Mouse (Mus musculus) heart, adult 8-10 months (tissue): ENCODE data around the gene Elof1. TPM values are rescaled to one million over a fixed set of nuclear protein-coding genes. Genes with fewer than 3 reads are reported as not detected.
"Not testable (repeated sequence)": the region's sequence is repeated elsewhere in the genome, so short reads cannot be mapped to it uniquely, and the experiment has no call there.

ENCODE experiments used
- DNase-seq: peaks from one replicate; pipeline ENCODE4 v3.0.0; 2022; ENCODE audit warnings: low spot score
- microRNA-seq: library from miRNA; unstranded; fragments of <30 nt; microRNA quantifications from one replicate; pipeline ENCODE4 v1.2.0, GENCODE M21; 2022
- total RNA-seq, 4 experiments: library from RNA; stranded (reverse); gene quantifications; 2 replicates each; pipeline ENCODE4 v1.2.4; 2022

Gene Elof1
- total RNA-seq, 4 experiments from 2014 or later, result 34.9 to 42.6 (median 39.3) TPM

DNA sequence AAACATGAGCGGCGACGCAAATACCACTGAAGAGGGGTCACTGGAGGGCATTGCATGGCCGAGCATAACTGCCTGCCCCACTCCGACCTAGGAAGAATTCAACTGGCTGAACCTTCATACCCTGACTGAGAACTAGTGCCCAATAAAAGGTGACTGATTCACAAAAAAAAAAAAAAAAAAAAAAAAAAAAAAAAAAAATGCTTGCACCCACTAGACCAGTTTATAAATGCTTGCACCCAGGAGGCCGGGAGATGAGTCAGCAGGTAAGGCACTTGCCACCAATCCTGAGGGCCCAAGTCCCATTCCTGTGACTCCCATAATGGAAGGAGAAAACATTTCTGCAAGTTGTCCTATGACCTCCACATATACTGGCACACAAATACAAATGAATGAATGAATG is 24.2 kb downstream of the Elof1 start:
- DNase-seq, result no peak

GRCm38 (mm10) chr9:22089986-22090385 is 27.0 kb downstream of the Elof1 start:
- DNase-seq, result no peak

GRCm38 (mm10) chr9:22089281-22089680 is 27.7 kb downstream of the Elof1 start:
- DNase-seq, result no peak

GRCm38 (mm10) chr9:22087034-22087618 is 29.8 kb downstream of the Elof1 start:
- no peak for DNase-seq

DNA sequence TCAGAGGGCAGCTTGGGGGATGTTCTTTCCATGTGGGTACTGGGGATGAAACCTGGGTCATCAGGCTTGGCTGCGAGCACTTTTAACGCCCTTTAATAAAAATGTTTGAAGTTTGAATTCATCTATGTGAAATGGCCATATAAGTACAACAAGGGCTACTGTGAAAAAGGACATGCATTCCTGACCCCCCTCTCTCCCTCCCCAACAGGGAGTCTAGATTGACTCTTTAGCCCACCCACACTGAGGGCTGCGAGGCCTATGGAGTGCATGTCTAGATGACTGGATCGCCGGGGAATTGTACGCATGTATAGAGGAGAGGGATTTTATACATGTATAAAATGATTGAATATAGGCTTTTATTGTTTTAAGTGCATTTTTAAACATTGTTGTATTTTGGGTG is 31.0 kb downstream of the Elof1 start:
- no peak for DNase-seq

DNA sequence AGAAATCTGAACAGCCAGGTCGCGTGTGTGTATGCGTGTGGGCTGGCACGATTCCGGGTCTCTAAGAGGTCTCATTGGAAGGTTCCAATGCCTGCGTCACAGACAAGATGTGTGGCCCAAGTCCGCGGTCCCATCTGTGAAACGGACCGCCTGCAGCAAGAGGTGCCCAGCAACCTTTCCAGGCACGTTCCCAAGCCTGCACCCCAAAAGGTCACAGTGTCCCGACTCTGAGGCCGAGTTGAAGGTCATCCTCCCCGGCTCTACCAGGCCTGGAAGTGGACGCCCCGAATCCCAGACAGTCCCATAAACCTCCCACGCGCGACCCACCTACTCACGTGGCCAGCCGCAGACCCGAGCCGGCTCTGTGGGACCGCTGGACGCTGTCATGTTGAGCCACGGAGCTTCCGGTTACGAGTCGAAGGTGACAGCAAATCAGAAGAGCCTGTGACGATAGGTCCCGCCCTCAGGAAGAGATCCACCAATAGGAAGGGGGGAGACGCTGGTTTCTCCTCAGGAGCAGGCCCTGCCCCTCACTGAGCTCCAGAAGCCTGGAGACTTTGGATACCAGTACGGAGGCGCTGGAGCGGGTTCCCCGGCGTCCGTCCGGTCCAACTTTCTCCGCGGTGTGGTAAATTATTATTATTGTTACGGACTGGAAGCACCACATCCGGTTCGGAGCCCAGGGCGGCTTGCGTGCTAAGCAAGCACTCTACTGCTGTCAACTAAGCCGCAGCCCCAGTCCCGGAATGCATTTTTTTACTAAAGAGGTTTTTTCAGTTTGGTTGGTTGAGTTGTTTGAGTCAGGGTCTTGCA is 31.7 kb downstream of the Elof1 start, which contains the start of gene Ecsit:
Ecsit (minus strand) TSS at position 417 of the 813 bp plus-strand sequence.
- DNase-seq, result peak; percentile 96

DNA sequence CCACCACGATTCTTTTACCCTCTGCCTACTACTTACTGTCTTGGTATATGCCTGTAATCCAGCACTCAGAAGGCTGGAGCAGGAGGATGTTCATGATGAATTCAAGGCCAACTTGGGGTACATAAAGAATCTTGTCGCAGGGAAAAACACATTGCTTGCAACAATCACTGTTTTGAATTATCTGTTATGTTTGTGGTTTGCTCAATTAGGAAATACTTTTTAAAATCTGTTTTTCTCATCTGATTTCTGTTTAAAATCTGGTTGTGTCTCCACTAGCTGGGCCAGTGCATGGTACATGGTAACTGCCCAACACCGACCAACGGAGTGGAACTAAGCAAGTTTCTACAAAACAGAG is 32.3 kb downstream of the Elof1 start:
- DNase-seq, result no peak

DNA sequence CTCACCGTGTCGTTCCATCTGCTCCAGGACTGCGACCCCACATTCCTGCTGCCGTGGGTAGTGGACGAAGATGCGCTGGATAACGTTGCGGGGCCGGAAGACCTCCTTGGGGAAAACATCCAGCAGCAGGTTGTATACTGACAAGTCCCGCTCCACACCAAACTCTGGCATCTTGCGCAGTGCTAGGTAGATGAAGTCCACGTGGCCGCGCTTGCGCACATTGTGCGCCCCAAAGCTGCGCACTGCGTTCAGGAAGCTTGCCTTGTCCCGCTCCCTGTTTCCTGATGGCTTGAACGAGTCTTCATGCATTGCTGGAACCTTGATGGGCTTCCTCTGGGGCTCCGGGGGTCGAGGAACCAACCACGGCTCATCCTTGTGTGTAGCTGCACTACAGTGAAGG is 40.7 kb downstream of the Elof1 start:
- DNase-seq, result no peak

GRCm38 (mm10) chr9:22075778-22076177 is 41.2 kb downstream of the Elof1 start:
- not testable (repeated sequence) for DNase-seq

GRCm38 (mm10) chr9:22072276-22072675 is 44.7 kb downstream of the Elof1 start:
- no peak for DNase-seq

DNA sequence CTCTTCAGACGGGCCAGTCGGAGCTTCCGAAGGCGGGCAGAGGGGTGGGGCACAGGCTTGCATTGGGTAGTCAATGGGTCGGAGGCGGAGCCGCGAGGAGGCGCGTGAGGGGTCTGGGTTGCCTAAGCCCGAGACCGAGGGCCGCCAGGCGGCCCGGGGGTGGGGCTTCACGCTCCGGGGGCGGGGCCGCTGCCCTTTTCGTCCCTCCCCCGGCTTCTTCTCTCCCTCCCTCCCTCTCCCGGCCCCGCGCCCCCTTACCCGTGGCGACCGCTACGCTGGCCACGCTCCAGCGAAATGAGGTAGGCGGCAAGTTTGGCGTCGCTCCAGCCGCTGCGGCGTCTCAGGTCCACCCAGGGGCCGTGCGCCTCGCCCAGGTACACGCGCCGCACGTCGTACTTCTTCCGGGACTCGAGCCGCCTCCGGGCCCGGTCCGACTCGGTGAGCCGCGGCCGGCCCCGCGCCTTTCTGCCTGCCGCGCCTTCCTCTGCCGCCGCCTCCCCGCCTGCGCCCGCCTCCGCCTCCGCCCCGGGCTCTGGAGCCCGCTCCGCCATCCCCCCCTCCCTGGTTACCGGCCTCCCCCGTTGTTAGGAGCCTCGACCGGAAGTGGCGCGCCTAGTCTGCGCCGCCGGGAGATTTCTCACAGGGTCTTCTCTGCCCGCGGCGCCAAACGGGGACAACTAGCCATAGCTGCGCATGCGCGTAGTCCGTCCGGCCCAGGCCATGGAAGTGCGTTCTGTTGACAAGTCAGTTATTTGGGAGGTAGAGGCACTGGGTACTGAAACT is 46.0 kb downstream of the Elof1 start, which contains the start of the genes Gm49318 and Zfp653:
Gm49318 (minus strand) TSS at position 469 of the 783 bp plus-strand sequence.
Zfp653 (minus strand) TSS at position 586 of the 783 bp plus-strand sequence.
- DNase-seq, result peak; percentile 95

DNA sequence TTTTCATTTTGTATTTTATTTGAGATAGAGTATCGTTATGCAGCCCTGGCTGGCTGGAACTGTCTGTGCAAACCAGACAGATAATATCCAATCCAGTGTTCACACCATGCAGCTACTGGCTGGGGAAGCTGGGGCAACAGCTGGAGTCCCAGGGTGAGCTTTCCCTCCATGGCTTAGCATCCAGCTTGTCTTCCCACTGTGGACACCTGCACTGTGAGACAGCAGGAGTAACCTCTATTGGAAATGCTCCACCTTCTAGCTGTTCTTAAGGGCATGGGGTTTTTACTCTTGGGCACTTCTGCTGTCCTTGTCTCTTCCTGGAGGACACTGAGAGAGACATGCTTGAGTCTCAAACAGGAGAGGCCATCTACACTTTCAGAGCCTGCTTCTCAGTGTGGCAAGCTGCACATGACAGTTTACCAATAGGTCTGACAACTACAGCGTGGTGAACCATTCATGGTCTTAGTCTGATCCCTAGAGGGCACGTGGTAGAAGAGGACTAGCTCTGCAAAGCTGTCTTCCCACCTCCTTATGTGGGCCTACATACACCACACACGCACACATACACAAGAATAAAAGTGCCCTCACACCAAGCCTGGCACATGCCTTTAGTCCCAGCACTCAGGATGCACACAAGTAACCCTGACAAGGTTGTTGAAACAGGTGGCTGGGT is 47.0 kb downstream of the Elof1 start:
- no peak for DNase-seq

- DNase-seq, result no peak
These were observed 49.8 kb downstream of the Elof1 start for GRCm38 (mm10) chr9:22067195-22067594.

- peak; percentile 31 for DNase-seq
These were observed 50.5 kb downstream of the Elof1 start for GRCm38 (mm10) chr9:22066433-22066832.

DNA sequence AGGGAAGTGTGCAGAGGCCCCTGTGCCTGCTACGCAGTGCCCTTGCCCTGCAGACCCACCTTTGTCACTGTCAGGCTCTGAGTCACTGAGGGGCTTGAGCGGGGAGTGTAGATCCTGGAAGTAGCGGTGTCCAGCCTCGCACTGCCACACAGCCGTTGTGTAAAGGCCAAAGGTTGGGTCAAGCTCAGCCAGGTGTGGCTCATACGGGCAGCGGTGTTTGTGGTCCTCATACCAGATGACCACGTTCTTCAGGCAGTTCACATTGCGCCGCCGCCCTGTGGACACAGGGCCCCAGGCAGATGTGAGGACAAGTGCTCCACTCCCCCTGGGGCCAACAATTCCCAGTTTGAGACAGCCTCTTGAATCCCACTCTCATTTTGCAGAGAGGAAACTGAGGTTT is 51.3 kb downstream of the Elof1 start:
- no peak for DNase-seq

GRCm38 (mm10) chr9:22064341-22064740 is 52.6 kb downstream of the Elof1 start:
- DNase-seq, result no peak

Small RNA genes within 50 kb of the gene (microRNA-seq; reads per million reads assigned to microRNA genes)
- gene Mir7084, result not detected

Other genes with a start within 250 kb of the Elof1 start
- gene Rab3d, start 199.0 kb downstream of the Elof1 start, total RNA-seq, result 10 to 100 TPM; 13.2 to 16.4 (median 15.4) TPM
- 1 to 10 TPM; 4.9 to 7.4 (median 5.6) TPM for gene Ccdc159, start 189.7 kb downstream of the Elof1 start, total RNA-seq
- gene Tmem205, start 189.6 kb downstream of the Elof1 start, total RNA-seq, result 10 to 100 TPM; 80.1 to 91.4 (median 86.9) TPM
- 1 to 10 TPM; 2.1 to 3.8 (median 3.2) TPM for gene Plppr2, start 180.1 kb downstream of the Elof1 start, total RNA-seq
- 1 to 10 TPM; 8.5 to 8.9 (median 8.7) TPM for gene Swsap1, start 161.4 kb downstream of the Elof1 start, total RNA-seq
- 1 to 10 TPM; 1.6 to 2.9 (median 2.3) TPM for gene Epor, start 153.7 kb downstream of the Elof1 start, total RNA-seq
- 1 to 10 TPM; 4.1 to 5.9 (median 4.3) TPM for gene Rgl3, start 127.7 kb downstream of the Elof1 start, total RNA-seq
- not detected for gene Ccdc151, start 114.5 kb downstream of the Elof1 start, total RNA-seq
- gene Prkcsh, start 114.4 kb downstream of the Elof1 start, total RNA-seq, result 10 to 100 TPM; 61.9 to 67.3 (median 65.5) TPM
- under 1 TPM; 0.08 to 0.25 (median 0.11) TPM for gene Elavl3, start 65.1 kb downstream of the Elof1 start, total RNA-seq
- under 1 TPM in 1 of 4 experiments, not detected in 3; 0.66 TPM for gene Gm49318, start 45.9 kb downstream of the Elof1 start, total RNA-seq
- 1 to 10 TPM; 3.0 to 5.0 (median 4.7) TPM for gene Zfp653, start 45.8 kb downstream of the Elof1 start, total RNA-seq
- 100 to 1,000 TPM; 101 to 109 (median 106) TPM for gene Ecsit, start 31.7 kb downstream of the Elof1 start, total RNA-seq
- gene Cnn1, start 18.0 kb downstream of the Elof1 start, total RNA-seq, result 1 to 10 TPM; 3.4 to 8.7 (median 6.1) TPM
- gene Acp5, start 18.5 kb upstream of the Elof1 start, total RNA-seq, result 1 to 10 TPM in 3 of 4 experiments, under 1 TPM in 1; 0.98 to 1.6 (median 1.2) TPM
- gene Pigyl, start 39.7 kb upstream of the Elof1 start, total RNA-seq, result 10 to 100 TPM; 48.6 to 53.6 (median 50.1) TPM
- gene Zfp872, start 70.9 kb upstream of the Elof1 start, total RNA-seq, result under 1 TPM in 3 of 4 experiments, not detected in 1; 0.09 to 0.16 (median 0.16) TPM
- gene Zfp809, start 108.5 kb upstream of the Elof1 start, total RNA-seq, result 10 to 100 TPM; 23.0 to 29.1 (median 28.4) TPM
- under 1 TPM; 0.08 to 0.49 (median 0.22) TPM for gene Zfp599, start 142.7 kb upstream of the Elof1 start, total RNA-seq
- 1 to 10 TPM; 4.5 to 8.9 (median 6.3) TPM for gene Zfp810, start 190.5 kb upstream of the Elof1 start, total RNA-seq